Mouse (Mus musculus): ENCODE measurements around the gene Thoc5.
A peak's percentile ranks its signal among the peaks of the same experiment; 100 is the strongest.

Gene Thoc5

GRCm38 (mm10) chr11:4916068-4916467, 20.9 kb downstream of the Thoc5 start:
- peak; percentile 40 to 78 for DNase-seq

GRCm38 (mm10) chr11:4921281-4921680, 26.2 kb downstream of the Thoc5 start:
- no peak for DNase-seq

GRCm38 (mm10) chr11:4921751-4922150, 26.6 kb downstream of the Thoc5 start:
- no peak for DNase-seq

- no peak for DNase-seq
Observed at GRCm38 (mm10) chr11:4927224-4927623, 32.1 kb downstream of the Thoc5 start.

- peak; percentile 80 to 81 for DNase-seq
Observed at GRCm38 (mm10) chr11:4931009-4931601, 36.0 kb downstream of the Thoc5 start.

- DNase-seq, result no peak
Observed at GRCm38 (mm10) chr11:4936243-4936642, 41.1 kb downstream of the Thoc5 start.

GRCm38 (mm10) chr11:4946530-4946929, 51.4 kb downstream of the Thoc5 start:
- no peak for DNase-seq

GRCm38 (mm10) chr11:4946947-4947812, 52.1 kb downstream of the Thoc5 start:
- DNase-seq, result peak in 1 of 2 experiments; percentile 17

- DNase-seq, result no peak
Observed at GRCm38 (mm10) chr11:4947813-4948174, 52.7 kb downstream of the Thoc5 start, which contains the start of gene Nefh. Gene Nefh (minus strand): TSS chr11:4948064.

GRCm38 (mm10) chr11:4948792-4949191, 53.7 kb downstream of the Thoc5 start:
- no peak for DNase-seq

GRCm38 (mm10) chr11:4949256-4950044, 54.3 kb downstream of the Thoc5 start:
- peak in 1 of 2 experiments; percentile 47 for DNase-seq

- DNase-seq, result no peak
Observed at GRCm38 (mm10) chr11:4953401-4953800, 58.3 kb downstream of the Thoc5 start.

- peak in 1 of 2 experiments; percentile 30 for DNase-seq
Observed at GRCm38 (mm10) chr11:4953918-4954317, 58.8 kb downstream of the Thoc5 start.

GRCm38 (mm10) chr11:4963099-4963808, 68.1 kb downstream of the Thoc5 start:
- DNase-seq, result no peak

GRCm38 (mm10) chr11:4966325-4966724, 71.2 kb downstream of the Thoc5 start:
- DNase-seq, result no peak

GRCm38 (mm10) chr11:4966888-4967287, 71.8 kb downstream of the Thoc5 start:
- DNase-seq, result no peak

GRCm38 (mm10) chr11:4967549-4967948, 72.4 kb downstream of the Thoc5 start:
- no peak for DNase-seq

GRCm38 (mm10) chr11:4968376-4968775, 73.3 kb downstream of the Thoc5 start:
- DNase-seq, result no peak

- peak; percentile 41 to 58 for DNase-seq
Observed at GRCm38 (mm10) chr11:4972967-4973870, 78.1 kb downstream of the Thoc5 start.

GRCm38 (mm10) chr11:4973871-4974256, 78.7 kb downstream of the Thoc5 start:
- no peak for DNase-seq

- peak; percentile 39 to 52 for DNase-seq
Observed at GRCm38 (mm10) chr11:4974376-4975122, 79.4 kb downstream of the Thoc5 start.

All from kidney, adult 8-10 months (tissue).